Mouse (Mus musculus) T-helper 2 cell (primary cell): ENCODE measurements around the gene Ppm1k.
"Not testable (repeated sequence)": the region's sequence is repeated elsewhere in the genome, so short reads cannot be mapped to it uniquely, and the experiment has no call there.

ENCODE experiments used
- in situ Hi-C: fragments of 300-600 bp; cut with MboI, MseI; formaldehyde crosslinking; loops from one replicate; pipeline ENCODE4 v1.15.1; 2025; ENCODE audit warnings: high pct_unique_total_duplicates

Gene Ppm1k

DNA sequence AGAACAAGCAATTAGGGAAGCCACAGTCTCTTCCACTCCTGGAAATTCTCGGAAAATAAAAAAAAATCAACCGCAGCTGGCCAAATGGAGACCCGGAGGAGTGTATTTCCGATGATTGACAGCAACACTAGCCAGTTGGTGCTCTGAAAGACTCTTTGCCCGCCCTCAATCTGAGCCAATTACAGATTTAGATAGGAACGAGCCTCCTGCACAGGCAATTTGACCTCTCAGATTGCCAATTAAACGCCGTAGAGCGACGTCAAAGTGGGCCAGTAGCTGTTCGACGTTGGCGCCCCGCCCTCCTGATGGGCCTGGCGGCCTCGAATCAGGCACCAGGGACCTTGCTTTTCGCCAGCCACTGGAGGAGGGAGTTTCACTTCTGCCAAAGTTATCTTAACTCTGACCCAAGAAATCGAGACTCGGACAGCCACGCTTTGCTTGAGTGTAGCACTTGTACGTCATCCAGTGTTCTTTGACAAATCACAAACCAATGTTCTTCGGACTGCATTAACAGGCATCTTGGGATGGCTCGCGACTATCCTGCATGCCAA is at the start of gene Ppm1k:
TSS of gene Ppm1k (minus strand) at position 83 of the 551 bp plus-strand sequence.
- in situ Hi-C loops = loop anchor here (5.0 to 10.0 kb wide), 2 partner anchors 172 to 611 kb away; partner anchors contain the start of genes Nt5c3 and Vmn1r4

- in situ Hi-C loops = no loop called here
These were observed 47.1 kb upstream of the Ppm1k start for GRCm38 (mm10) chr6:57582356-57582755.

- in situ Hi-C loops = no loop called here
These were observed 46.3 kb upstream of the Ppm1k start for GRCm38 (mm10) chr6:57581595-57581994.

GRCm38 (mm10) chr6:57580881-57581548 is 45.7 kb upstream of the Ppm1k start, which contains the start of gene Herc6:
TSS of gene Herc6 (plus strand) at chr6:57581000.
- in situ Hi-C loops = no loop called here

GRCm38 (mm10) chr6:57571587-57571986 is 36.3 kb upstream of the Ppm1k start:
- in situ Hi-C loops = loop anchor here (5.0 kb wide), 1 partner anchor 764 kb away; no protein-coding TSS in a partner anchor

GRCm38 (mm10) chr6:57570170-57570974 is 35.1 kb upstream of the Ppm1k start:
- in situ Hi-C loops = loop anchor here (5.0 kb wide), 1 partner anchor 763 kb away; no protein-coding TSS in a partner anchor

DNA sequence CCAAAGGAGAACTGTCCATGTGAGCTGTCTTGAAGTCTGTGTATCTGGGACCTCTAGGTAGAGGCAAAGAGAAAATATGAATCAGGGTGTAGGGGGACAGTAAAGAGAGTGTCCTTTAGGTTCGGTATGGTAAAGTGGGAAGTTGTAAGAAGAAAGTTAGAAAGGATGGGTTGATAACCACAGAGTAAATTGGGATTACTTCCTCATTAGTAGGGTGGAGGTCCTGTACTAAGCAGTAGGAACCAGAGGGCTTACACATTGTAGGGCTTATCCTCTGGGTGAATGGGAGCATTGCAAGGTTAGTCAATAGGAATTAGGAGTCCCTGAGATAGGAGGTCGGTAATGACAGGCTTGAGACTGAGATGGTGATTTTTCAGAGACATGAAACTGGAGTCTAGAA is 32.4 kb upstream of the Ppm1k start:
- in situ Hi-C loops = no loop called here

DNA sequence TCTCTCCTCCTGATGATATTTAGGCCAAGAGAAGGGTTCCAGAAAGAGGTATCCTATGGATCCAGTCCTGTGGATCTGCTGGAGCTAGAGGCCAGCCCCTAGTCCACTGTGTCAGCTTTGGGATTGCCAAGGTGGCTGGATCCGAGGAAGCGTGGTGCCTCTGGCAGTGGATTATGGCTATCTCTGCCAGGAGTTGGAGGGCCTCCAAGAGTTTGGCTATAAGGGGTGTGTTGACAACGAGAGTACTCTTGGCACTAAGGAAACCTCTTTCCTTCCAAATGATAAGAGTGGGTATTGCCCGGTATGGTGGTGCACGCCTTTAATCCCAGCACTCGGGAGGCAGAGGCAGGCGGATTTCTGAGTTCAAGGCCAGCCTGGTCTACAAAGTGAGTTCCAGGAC is 30.2 kb upstream of the Ppm1k start:
- in situ Hi-C loops = no loop called here

- in situ Hi-C loops = no loop called here
These were observed 28.2 kb upstream of the Ppm1k start for GRCm38 (mm10) chr6:57563454-57563853.

GRCm38 (mm10) chr6:57557796-57558317 is 22.6 kb upstream of the Ppm1k start:
- in situ Hi-C loops = no loop called here

- in situ Hi-C loops = no loop called here
These were observed 16.0 kb upstream of the Ppm1k start for GRCm38 (mm10) chr6:57551211-57551796.

GRCm38 (mm10) chr6:57544866-57545265 is 9.6 kb upstream of the Ppm1k start:
- in situ Hi-C loops = no loop called here

DNA sequence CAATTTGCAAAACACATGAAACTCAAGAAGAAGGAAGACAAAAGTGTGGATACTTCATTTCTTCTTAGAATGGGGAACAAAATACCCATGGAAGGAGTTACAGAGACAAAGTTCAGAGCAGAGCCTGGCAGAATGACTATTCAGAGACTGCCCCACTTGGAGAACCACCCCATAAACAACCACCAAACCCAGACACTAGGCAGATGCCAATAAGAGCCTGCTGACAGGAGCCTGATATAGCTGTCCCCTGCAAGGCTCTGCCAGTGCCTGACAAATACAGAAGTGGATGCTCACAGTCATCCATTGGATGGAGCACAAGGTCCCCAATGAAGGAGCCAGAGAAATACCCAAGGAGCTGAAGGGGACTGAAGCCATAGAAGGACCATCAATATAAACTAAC is 8.3 kb upstream of the Ppm1k start:
- in situ Hi-C loops = not testable (repeated sequence)

- in situ Hi-C loops = no loop called here
These were observed 6.6 kb upstream of the Ppm1k start for GRCm38 (mm10) chr6:57541737-57542335.

DNA sequence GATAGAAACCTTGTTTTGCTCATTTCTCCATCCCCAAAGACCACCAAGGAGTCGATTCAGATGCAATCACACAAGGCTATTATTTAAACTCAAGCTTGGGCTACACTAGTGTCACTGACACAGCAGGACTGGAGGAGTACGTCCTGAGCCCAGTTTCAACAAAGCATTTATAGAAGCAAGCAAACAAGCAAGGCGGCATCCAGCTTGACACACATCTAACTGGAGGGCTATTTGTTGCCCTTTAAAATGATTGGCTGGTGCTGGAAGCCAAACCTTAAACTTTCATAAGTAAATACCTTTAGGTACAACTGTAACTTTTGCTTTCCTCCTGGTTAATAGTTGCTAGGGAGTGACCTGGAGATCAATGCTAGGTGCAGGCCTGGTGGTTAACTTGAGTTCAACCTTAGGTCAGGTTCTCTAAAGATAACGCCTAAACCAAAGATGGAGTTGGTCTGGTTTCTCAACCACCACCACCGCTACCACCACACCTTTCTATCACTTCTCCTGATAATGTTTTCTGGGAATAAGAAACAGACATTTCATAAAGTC is 5.8 kb upstream of the Ppm1k start:
- in situ Hi-C loops = no loop called here

- in situ Hi-C loops = loop anchor here (5.0 to 10.0 kb wide), 2 partner anchors 169 to 613 kb away; partner anchors contain the start of genes Nt5c3 and Vmn1r4
These were observed 2.6 kb upstream of the Ppm1k start for GRCm38 (mm10) chr6:57537887-57538286.

DNA sequence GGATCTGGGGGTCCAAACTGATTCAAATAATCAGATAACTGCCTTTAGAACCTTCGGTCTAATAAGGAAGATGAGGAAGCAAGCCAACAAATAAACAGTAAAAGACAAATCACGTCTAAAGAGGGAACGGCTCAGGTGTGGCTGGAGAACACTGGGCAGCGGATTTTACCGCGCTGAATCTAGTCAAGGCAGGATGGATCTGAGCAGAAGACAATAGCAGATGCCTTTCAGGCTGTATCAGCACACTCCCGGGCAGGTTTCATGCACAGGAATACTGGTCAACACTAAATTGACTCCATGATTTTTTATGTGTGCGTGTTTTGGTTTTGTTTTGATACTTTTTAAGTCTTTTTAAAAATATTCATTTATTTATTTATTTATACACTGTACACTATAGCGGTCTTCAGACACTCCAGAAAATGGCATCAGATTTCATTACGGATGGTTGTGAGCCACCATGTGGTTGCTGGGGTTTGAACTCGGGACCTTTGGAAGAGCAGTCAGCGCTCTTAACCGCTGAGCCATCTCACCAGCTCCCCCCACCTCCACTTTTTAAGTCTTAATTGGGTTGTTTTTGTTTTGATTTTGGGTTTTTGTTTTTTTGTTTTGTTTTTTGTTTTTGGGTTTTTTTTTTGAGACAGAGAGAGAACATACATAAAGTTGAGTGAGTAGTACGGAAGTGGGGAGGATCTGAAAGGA is 852 bp upstream of the Ppm1k start:
- in situ Hi-C loops = loop anchor here (5.0 to 10.0 kb wide), 2 partner anchors 171 to 611 kb away; partner anchors contain the start of genes Nt5c3 and Vmn1r4

DNA sequence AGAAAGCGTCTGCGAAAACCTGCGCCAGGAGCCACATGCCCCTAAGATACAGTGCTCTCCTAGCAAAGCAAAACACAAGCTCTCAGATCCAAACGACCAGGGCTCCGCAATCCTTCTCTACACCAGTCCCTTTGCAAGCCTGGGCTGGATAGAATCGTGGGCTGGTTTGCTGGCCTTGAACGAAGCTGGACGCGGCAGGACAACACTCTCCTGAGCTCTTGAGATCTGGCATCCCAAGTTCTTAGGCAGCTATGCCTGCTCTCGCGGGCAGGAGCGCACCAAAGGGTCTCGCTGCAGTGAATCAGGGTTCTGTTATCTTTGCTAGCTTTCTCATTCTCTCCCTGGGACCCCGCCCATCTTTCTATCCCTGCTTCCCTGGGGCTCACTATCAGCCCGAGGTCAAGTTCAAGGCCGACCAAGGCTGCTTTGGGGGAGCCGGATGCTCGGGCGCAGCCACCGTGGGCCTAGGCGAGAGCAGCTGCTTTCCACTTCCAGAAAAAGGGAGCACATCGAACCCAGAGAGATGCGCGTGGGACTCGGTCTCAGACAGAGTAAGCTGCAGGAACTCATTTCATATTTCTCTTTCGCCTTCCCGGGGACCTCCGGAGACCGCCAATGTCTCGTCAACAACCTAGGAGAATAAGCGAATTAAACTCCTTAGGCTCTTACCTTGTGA is 519 bp downstream of the Ppm1k start:
- in situ Hi-C loops = loop anchor here (5.0 to 10.0 kb wide), 2 partner anchors 173 to 610 kb away; partner anchors contain the start of genes Nt5c3 and Vmn1r4

GRCm38 (mm10) chr6:57534231-57534610 is 1.0 kb downstream of the Ppm1k start:
- in situ Hi-C loops = loop anchor here (10.0 kb wide), 1 partner anchor 609 kb away; the partner anchor contains the start of genes Nt5c3 and Vmn1r4
